Mouse (Mus musculus) cerebellum, adult 11 months (tissue): Measurements from ENCODE around the gene Nuak1.

Experiments used
- DNase-seq: peaks from one replicate; pipeline ENCODE4 v3.0.0; 2022

Gene Nuak1

DNA sequence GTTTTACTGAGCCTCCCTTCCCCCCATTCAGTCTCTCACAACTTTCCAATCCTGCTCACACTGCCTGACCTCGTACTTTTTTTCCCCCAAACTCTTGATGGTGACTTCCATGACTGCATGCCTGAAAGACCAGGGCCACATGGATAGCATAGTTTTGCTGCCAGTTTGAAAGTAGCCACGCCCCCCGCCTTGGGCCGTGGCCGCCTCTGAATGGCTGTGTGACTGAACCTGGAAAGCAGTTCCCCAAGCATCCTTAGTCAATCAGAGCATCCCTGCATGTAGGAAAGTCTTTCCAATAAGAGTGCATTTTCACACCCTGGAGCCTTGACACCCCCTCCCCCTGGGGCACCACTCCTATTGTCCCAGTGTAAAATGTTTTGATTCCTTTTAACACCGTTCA lies 116.4 kb downstream of the Nuak1 start:
- no peak for DNase-seq
